Mouse (Mus musculus) testis, adult 2 months (tissue): Measurements from ENCODE around the gene Rnf220.
A peak's percentile ranks its signal among the peaks of the same experiment; 100 is the strongest.

Experiments used
- CTCF ChIP-seq: fragments of 200-500 bp; IDR thresholded peaks from 2 replicates; pipeline ENCODE4 v1.5.1; 2012; ENCODE audit warnings: low read depth, mild to moderate bottlenecking, inconsistent platforms, low read length, moderate library complexity; ENCODE audit not compliant: control insufficient read depth, insufficient read depth, insufficient replicate concordance
- POLR2A ChIP-seq: fragments of 200-500 bp; IDR thresholded peaks from 2 replicates; pipeline ENCODE4 v1.6.1; 2012; ENCODE audit warnings: low read depth, mild to moderate bottlenecking, inconsistent platforms, low read length, moderate library complexity; ENCODE audit not compliant: control insufficient read depth

DNA sequence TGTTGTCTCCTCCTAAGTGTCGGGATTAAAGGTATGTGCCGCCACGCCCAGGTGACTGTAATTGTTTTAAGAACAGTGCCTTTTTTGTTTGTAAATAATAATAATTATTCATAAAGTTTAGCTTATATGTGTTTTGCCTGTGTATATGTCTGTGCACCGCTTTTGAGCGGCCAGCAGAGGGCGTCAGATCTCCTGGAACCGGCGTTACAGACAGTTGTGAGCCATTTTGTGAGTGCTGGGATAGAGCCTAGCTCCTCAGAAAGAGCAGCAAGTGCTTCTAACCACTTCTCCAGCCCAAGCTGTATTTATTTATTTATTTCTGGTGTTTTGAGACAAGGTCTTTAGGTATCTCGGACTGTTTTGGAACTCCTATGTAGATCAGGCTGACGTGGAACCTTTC is 266.5 kb downstream of the Rnf220 start:
- peak; percentile 63; the same call in 1 of the 2 replicates for TF ChIP-seq CTCF
- no peak for TF ChIP-seq POLR2A
